Mouse (Mus musculus) hindbrain, embryonic 14.5 days (tissue): ENCODE measurements around the gene Slc7a10. TPM values are rescaled to one million over a fixed set of nuclear protein-coding genes. Genes with fewer than 3 reads are reported as not detected.
A peak's percentile ranks its signal among the peaks of the same experiment; 100 is the strongest.

Source experiments
- ATAC-seq: fragments of 200-750 bp; cut with Nextera tagmentation; 2 replicates; pipeline ENCODE4 v1.8.0; 2017; ENCODE audit warnings: moderate number of reproducible peaks, mild to moderate bottlenecking, moderate TSS enrichment, moderate library complexity; ENCODE audit not compliant: low FRiP score
- DNase-seq: peaks from one replicate; pipeline ENCODE4 v3.0.0-alpha.2; 2015; ENCODE audit warnings: low spot score
- H3K27ac ChIP-seq: fragments of 300-500 bp; sonication (generic); 2 replicates; pipeline ENCODE4 v1.5.1; 2014; ENCODE audit warnings: mild to moderate bottlenecking, moderate library complexity
- H3K27me3 ChIP-seq: fragments of 300-500 bp; sonication (generic); 2 replicates; pipeline ENCODE4 v1.6.1; 2014; ENCODE audit warnings: mild to moderate bottlenecking, low read length, mixed read lengths; ENCODE audit not compliant: control insufficient read depth, insufficient read depth
- H3K36me3 ChIP-seq: fragments of 300-500 bp; sonication (generic); replicated peaks from 2 replicates; pipeline ENCODE4 v1.6.1; 2014; ENCODE audit not compliant: control insufficient read depth, insufficient read depth
- H3K4me1 ChIP-seq: fragments of 300-500 bp; sonication (generic); replicated peaks from 2 replicates; pipeline ENCODE4 v1.6.1; 2014; ENCODE audit warnings: antibody characterized with exemption, low read length, mixed read lengths; ENCODE audit not compliant: control insufficient read depth, insufficient read depth
- H3K4me2 ChIP-seq: fragments of 300-500 bp; sonication (generic); replicated peaks from 2 replicates; pipeline ENCODE4 v1.6.1; 2014; ENCODE audit warnings: mild to moderate bottlenecking, moderate library complexity
- H3K4me3 ChIP-seq: fragments of 300-500 bp; sonication (generic); replicated peaks from 2 replicates; pipeline ENCODE4 v1.5.1; 2014; ENCODE audit warnings: mild to moderate bottlenecking, low read length
- H3K9ac ChIP-seq: fragments of 300-500 bp; sonication (generic); 2 replicates; pipeline ENCODE4 v1.6.1; 2014
- H3K9me3 ChIP-seq: fragments of 300-500 bp; sonication (generic); 2 replicates; pipeline ENCODE4 v1.6.1; 2016; ENCODE audit warnings: low read length; ENCODE audit not compliant: control insufficient read depth
- WGBS: fragments of 180-500 bp; shearing (Covaris S2); extraction: QIAGEN DNeasy Blood & Tissue Kit; methylation state at CpG from one replicate; pipeline ENCODE4 v1.1.7; 2014; 5-methylcytosine and 5-hydroxymethylcytosine counted together
- polyA plus RNA-seq: library from polyadenylated mRNA; unstranded; fragments of >200 nt; fragmentation: Nextera tagmentation; extraction: Ambion mirVana; gene quantifications from 2 replicates; pipeline ENCODE4 v1.2.1, GENCODE M21; 2014

The Slc7a10 gene
- polyA plus RNA-seq, 1 experiment from 2014 or later = 21.2 TPM

DNA sequence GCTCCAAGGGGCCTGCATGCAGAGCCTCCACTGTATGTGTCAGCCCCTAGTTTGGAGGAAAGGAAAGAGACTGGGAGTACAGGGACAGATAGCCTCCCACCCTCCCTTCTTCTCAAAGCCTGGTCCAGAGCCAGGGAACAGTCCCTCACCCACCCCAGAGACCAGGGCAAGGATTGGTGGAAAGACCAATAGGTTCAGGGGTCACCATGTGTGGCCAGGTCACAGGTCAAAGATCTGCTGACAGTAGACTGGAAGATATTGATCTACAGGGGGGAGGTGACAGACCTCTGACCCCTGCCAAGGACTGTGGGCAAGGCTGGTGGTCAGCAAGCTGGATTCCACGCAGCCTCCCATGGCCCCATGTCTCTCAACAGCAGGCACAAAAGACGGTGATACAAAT is 18.3 kb upstream of the Slc7a10 start:
- no peak for DNase-seq

DNA sequence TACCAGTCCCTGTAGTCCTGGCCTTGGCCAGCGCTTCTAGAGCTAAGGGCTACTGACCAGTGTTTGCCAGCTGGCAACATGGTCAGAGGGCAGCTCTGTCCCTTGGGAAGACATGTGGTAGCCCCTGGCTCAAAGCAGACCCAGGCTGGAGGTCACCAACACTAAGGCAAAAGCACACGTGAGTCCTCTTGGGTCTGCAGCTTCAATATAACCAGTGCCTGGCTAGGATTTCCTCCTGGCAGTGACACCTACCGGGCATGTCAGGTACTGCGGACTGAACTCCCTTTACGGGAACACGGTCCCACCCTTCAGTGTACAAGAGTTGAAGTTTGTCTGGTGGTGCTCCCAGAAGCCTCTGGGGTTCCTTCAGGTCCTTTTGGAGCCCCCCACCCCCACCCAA is 16.8 kb upstream of the Slc7a10 start:
- no peaks in the 10 kb centered on the region for H3K4me1 ChIP-seq
- no peaks in the 10 kb centered on the region for H3K36me3 ChIP-seq
- H3K4me2 ChIP-seq = no peak overlapping the region
- H3K27ac ChIP-seq = no peak overlapping the region
- H3K4me3 ChIP-seq = no peak overlapping the region
- ATAC-seq = no peak
- peaks cover 16% of the 10 kb centered on the region for H3K27me3 ChIP-seq
- 18% methylated on average over 6 of the region's 6 CpGs for WGBS
- DNase-seq = peak; percentile 91
- H3K9ac ChIP-seq = no peak overlapping the region
- H3K9me3 ChIP-seq = no peaks in the 10 kb centered on the region

More for the DNA sequence above, 18.3 kb upstream of the Slc7a10 start:
- no peaks in the 10 kb centered on the region for H3K9me3 ChIP-seq
- no peak overlapping the region for H3K9ac ChIP-seq
- H3K27me3 ChIP-seq = peaks cover 14% of the 10 kb centered on the region
- no peak overlapping the region for H3K4me2 ChIP-seq
- no peak for ATAC-seq
- H3K27ac ChIP-seq = no peak overlapping the region
- H3K4me1 ChIP-seq = no peaks in the 10 kb centered on the region
- WGBS = 57% methylated on average over 2 of the region's 2 CpGs
- no peak overlapping the region for H3K4me3 ChIP-seq
- no peaks in the 10 kb centered on the region for H3K36me3 ChIP-seq

DNA sequence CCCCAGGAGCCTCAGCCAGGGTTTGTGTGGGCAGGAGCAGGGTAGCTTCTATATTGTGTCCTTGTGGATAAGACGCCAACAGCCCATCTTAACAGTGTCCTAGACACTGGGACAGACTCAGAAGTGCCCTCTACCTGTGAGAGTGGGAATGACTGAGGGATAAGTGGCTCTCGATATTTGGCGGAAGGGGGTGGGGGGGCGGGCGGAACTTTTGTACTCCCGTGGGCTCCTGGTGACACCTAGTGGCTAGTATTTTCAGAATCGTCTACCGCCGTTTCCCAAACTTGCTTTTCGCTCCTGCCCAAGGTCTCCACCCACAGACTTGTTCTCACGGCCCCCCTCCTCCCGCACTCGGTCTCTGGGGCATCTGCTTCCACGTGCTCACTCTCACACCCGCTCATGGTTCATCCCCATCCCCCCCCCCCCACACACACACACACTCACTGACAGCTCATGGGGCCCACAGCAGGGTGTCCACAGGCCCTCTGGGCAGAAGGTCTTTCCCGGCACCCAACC is 14.3 kb upstream of the Slc7a10 start:
- H3K9ac ChIP-seq = no peak overlapping the region
- no peaks in the 10 kb centered on the region for H3K9me3 ChIP-seq
- no peaks in the 10 kb centered on the region for H3K36me3 ChIP-seq
- no peaks in the 10 kb centered on the region for H3K4me1 ChIP-seq
- H3K4me3 ChIP-seq = no peak overlapping the region
- no peak overlapping the region for H3K27ac ChIP-seq
- peak; percentile 89 for DNase-seq
- 2% methylated on average over 15 of the region's 16 CpGs for WGBS
- ATAC-seq = peak; percentile 68
- H3K27me3 ChIP-seq = peaks cover 16% of the 10 kb centered on the region
- 0 out of 2 replicates have a peak overlapping the region, but pooled peaks have one; percentile 17 for H3K4me2 ChIP-seq

DNA sequence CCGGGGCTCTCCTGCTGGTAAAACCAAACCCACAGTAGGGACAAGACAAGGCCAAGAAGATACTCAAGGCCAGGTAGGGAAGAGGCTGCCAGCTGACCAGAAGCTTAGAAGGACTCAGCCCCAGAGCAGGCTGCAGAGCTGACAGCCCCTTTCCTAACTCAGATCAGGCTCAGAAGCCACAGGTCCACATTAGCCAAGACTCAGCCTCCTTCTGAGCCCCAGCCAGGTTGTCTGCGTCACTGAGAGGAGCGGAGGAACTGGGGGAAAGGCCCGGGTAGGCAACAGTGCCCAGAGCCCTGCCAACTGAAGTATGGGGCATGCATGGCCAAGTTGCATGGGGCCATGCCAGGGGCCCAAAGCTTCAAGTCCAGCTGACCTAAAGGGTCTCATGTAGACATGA is 13.7 kb upstream of the Slc7a10 start:
- H3K4me1 ChIP-seq = no peaks in the 10 kb centered on the region
- ATAC-seq (no peak), DNase-seq (no peak)
- H3K27ac ChIP-seq = no peak overlapping the region
- 78% methylated on average over 4 of the region's 4 CpGs for WGBS
- H3K9ac ChIP-seq = no peak overlapping the region
- no peak overlapping the region for H3K4me2 ChIP-seq
- no peaks in the 10 kb centered on the region for H3K9me3 ChIP-seq
- no peak overlapping the region for H3K4me3 ChIP-seq
- peaks cover 16% of the 10 kb centered on the region for H3K27me3 ChIP-seq
- no peaks in the 10 kb centered on the region for H3K36me3 ChIP-seq

DNA sequence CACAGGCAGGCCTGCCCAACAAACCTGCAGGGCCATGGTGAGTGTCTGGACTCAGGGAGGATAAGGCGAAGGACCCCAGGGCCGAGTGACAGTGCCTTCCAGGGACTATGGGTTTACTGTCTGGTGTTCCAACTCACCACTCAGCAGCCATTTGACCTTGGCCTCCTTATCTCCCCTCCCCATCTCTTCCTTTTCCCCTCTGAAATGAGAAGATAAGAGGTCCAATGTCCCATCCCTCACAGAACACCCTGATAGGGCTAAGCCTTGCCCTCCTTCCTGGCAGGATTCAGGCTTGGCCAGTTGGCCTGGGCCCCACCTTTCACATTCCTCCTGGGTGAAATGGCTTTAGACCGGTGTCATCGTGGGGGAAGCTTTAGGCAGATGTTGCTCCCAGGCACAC is 10.7 kb upstream of the Slc7a10 start:
- Histone ChIP-seq H3K27ac (no peak overlapping the region), H3K9ac (no peak overlapping the region), H3K4me1 (no peaks in the 10 kb centered on the region), H3K36me3 (no peaks in the 10 kb centered on the region), H3K4me3 (no peak overlapping the region), H3K27me3 (peaks cover 10% of the 10 kb centered on the region; the same call in 1 of the 2 replicates), H3K4me2 (no peak overlapping the region), H3K9me3 (no peaks in the 10 kb centered on the region)
- ATAC-seq (no peak), DNase-seq (no peak)
- 89% methylated on average over 4 of the region's 4 CpGs for WGBS

DNA sequence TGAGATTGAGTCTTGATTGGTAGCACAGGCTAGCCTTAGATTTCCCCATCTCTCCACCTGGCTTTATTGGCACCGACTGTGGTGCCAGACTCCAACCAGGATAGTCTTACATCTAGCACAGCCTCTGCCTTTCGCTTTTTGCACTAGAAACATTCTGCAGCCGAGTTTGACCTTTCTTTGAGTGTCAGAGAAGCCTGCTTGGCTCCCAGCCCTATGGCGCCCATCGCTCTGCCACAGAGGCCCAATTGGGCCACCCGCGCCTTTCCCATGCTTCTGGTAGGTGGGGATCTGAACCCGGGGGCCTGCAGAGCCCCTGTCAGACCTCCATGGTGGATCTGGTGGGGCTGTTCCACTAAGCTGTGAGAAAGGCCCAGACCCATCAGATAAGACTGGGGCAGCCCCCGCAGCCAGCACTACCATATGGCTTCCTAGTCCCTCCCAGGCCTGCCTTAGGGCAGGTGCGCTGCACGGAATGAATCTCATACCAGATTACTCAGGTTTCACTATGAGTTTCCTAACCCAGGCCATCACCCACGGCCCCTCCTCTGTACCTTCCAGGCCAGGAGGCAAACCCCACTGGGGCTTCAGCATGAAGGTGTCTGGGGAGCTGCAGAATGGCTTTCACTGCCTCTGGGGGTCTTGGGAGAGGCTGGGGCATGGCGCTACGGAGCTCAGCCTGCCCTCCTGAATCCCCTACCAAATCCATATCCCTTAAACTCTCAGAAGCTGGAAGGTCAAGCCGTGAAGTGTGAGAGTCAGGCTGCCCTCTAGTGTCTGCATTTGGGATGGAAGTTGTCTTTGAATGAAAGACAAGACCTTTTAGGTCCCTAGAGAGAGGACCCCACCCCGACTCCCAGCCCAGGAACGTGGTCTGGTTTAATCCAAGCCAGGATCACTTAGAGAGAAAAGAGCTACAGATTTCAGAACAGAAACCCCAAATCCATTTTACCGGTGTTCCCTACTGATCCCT is 9.5 kb upstream of the Slc7a10 start:
- Histone ChIP-seq H3K9me3 (no peaks in the 10 kb centered on the region), H3K4me1 (no peaks in the 10 kb centered on the region), H3K36me3 (no peaks in the 10 kb centered on the region), H3K9ac (no peak overlapping the region), H3K27ac (no peak overlapping the region), H3K4me2 (no peak overlapping the region), H3K27me3 (0 out of 2 replicates have a peak, but pooled peaks cover 2% of the 10 kb centered on the region), H3K4me3 (no peak overlapping the region)
- DNase-seq = peak; percentile 61
- 54% methylated on average over 18 of the region's 18 CpGs for WGBS
- no peak for ATAC-seq

DNA sequence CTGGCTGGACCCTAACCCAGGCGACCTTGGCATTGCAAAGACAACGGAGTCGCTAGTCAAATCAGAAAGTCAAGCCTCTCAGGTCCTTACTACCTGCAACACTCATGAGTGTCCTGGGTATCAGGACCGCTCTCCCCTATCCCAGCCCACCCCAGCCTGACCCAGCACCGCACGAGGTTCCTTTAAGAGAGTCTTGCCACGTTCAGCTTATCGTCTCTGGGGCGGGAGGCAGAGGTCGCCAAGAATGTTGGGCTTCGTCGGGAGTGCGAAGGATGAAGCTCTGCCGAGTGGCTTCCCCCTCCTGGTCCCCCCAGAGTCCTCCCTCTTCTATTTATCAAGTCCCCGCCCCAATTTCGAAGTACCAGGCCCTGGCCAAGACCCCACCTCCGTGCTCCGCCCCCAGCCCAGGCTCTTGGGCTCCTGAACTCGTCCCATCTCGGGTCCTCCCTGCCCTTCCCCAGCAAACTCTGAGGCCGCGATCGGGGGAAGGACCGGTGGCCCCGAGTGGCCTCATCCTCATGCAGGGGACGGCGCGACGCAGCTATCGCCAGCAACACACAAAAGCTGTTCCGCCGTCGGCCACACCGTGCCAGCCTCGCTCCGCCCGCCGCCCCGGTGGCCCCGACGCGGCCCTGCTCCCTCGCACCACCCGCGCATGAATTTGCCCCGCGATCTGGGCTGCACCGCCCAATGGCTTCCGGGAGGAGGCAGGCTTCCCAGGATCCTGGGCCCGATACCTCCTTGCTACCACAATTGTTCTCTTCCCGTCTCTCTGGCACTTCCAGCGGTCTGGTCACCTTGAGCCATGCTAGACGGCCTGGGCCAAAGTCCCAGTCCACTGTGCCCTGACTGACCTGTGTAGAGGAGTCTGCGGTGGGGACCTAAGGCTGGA is 1.1 kb upstream of the Slc7a10 start:
- Histone ChIP-seq H3K27me3 (peaks cover 46% of the 10 kb centered on the region), H3K36me3 (no peaks in the 10 kb centered on the region), H3K9ac (peak overlapping the region; percentile 46), H3K4me3 (peak overlapping the region; percentile 29), H3K27ac (no peak overlapping the region), H3K4me1 (peaks cover 10% of the 10 kb centered on the region; the same call in 1 of the 2 replicates), H3K4me2 (peak overlapping the region; percentile 50), H3K9me3 (no peaks in the 10 kb centered on the region)
- WGBS = 3% methylated on average over 54 of the region's 54 CpGs
- no peak for DNase-seq
- ATAC-seq = peak; percentile 72

DNA sequence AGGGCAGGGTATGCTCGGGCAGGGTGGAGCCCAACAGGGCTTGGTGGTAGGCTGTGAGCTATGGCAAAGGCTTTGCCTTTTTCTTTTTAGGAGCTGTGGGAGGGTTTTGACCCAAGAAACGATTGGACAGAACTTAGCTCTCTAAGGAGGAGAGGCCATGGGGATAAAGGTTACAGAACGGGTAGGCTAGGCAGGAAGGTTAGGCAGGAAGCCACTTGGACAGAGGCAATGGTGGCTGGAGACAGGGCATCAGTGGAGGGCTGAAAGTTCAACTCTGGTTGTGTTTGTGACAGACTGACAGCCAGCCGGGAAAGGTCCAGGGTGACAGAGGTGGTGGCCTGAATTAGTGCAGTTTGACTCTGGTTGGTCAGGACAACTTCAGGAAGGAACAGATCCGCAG is 3.5 kb downstream of the Slc7a10 start:
- H3K4me1 ChIP-seq = peaks cover 10% of the 10 kb centered on the region; the same call in 1 of the 2 replicates
- H3K4me3 ChIP-seq = no peak overlapping the region
- DNase-seq = no peak
- no peak for ATAC-seq
- H3K27ac ChIP-seq = no peak overlapping the region
- H3K4me2 ChIP-seq = no peak overlapping the region
- H3K9me3 ChIP-seq = no peaks in the 10 kb centered on the region
- 76% methylated on average over 5 of the region's 5 CpGs for WGBS
- no peak overlapping the region for H3K9ac ChIP-seq
- H3K36me3 ChIP-seq = no peaks in the 10 kb centered on the region
- peaks cover 36% of the 10 kb centered on the region for H3K27me3 ChIP-seq

DNA sequence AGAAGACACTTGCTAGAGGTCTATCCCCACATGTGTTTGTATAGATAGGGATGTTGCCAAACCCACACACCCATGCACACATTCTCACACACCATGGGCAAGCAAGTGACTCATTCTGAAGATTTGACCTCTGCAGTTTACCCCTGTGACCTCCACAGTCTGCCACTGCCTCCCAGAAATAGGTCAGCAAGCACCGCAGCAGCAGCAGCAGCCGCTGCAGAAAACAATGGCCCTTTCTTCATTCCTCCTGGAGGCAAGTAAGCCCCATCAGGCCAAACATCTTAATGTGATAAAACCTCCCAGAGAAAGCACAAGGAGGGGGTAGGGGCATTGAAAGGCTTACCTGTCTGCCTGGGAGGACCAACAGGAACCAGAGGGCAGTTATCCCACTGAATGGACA is 5.1 kb downstream of the Slc7a10 start:
- Histone ChIP-seq H3K27me3 (peaks cover 20% of the 10 kb centered on the region), H3K27ac (no peak overlapping the region), H3K9me3 (no peaks in the 10 kb centered on the region), H3K36me3 (no peaks in the 10 kb centered on the region), H3K4me3 (no peak overlapping the region), H3K9ac (no peak overlapping the region), H3K4me1 (no peaks in the 10 kb centered on the region), H3K4me2 (no peak overlapping the region)
- ATAC-seq = no peak
- WGBS = 4% methylated on average over 2 of the region's 2 CpGs
- no peak for DNase-seq
